Mouse (Mus musculus): ENCODE results near the gene Gm11555. TPM values are rescaled to one million over a fixed set of nuclear protein-coding genes. Genes with fewer than 3 reads are reported as not detected.
"Not testable (repeated sequence)": the region's sequence is repeated elsewhere in the genome, so short reads cannot be mapped to it uniquely, and the experiment has no call there.

Gene Gm11555
- not detected in 2 replicates for polyA plus RNA-seq (2011; ENCODE audit: insufficient read depth, insufficient read length, low replicate concordance, missing spikeins)

- no peak within 1 kb of the TSS for H3K27ac ChIP-seq (ENCODE audit: control insufficient read depth, insufficient read depth, low read depth, low read length, poor library complexity)
- no peak for TF ChIP-seq CTCF (IDR thresholded peaks at IDR 0.05; ENCODE audit: control insufficient read depth, insufficient read depth, low read length)
- TF ChIP-seq POLR2A (IDR thresholded peaks at IDR 0.05; ENCODE audit: borderline replicate concordance, control insufficient read depth, low read depth, low read length), result no peak
- H3K4me3 ChIP-seq (replicated peaks; ENCODE audit: control insufficient read depth, low read depth, low read length), result no peak within 1 kb of the TSS
- 71% methylated on average over 2 of the region's 2 CpGs for WGBS
- H3K4me1 ChIP-seq (ENCODE audit: control insufficient read depth, insufficient read depth, low read length), result no peaks in the 10 kb centered on the region; the same call in 1 of the 2 replicates
These were observed at the start of gene Gm11555 for GRCm38 (mm10) chr11:99650136-99650535. TSS of gene Gm11555 (minus strand) at chr11:99650236.

- no peak for TF ChIP-seq CTCF (IDR thresholded peaks at IDR 0.05; ENCODE audit: control insufficient read depth, insufficient read depth, low read length)
- TF ChIP-seq POLR2A (IDR thresholded peaks at IDR 0.05; ENCODE audit: borderline replicate concordance, control insufficient read depth, low read depth, low read length), result no peak
- 86% methylated on average over 1 of the region's 1 CpGs for WGBS
- no peak within 1 kb of the TSS for H3K27ac ChIP-seq (ENCODE audit: control insufficient read depth, insufficient read depth, low read depth, low read length, poor library complexity)
- H3K4me3 ChIP-seq (replicated peaks; ENCODE audit: control insufficient read depth, low read depth, low read length), result no peak within 1 kb of the TSS
- no peaks in the 10 kb centered on the region for H3K4me1 ChIP-seq (ENCODE audit: control insufficient read depth, insufficient read depth, low read length)
These were observed 40.4 kb upstream of the Gm11555 start, which contains the start of gene Gm14190 for GRCm38 (mm10) chr11:99690463-99690862. TSS of gene Gm14190 (minus strand) at chr11:99690740.

GRCm38 (mm10) chr11:99685235-99685634 is 35.2 kb upstream of the Gm11555 start:
- H3K4me1 ChIP-seq (ENCODE audit: control insufficient read depth, insufficient read depth, low read length); H3K27ac ChIP-seq (ENCODE audit: control insufficient read depth, insufficient read depth, low read depth, low read length, poor library complexity); H3K4me3 ChIP-seq (replicated peaks; ENCODE audit: control insufficient read depth, low read depth, low read length): not testable (repeated sequence)
- 60% methylated on average over 1 of the region's 1 CpGs for WGBS

GRCm38 (mm10) chr11:99683481-99683880 is 33.4 kb upstream of the Gm11555 start:
- Histone ChIP-seq H3K4me1 (ENCODE audit: control insufficient read depth, insufficient read depth, low read length) (no peaks in the 10 kb centered on the region; the same call in 1 of the 2 replicates), H3K4me3 (replicated peaks; ENCODE audit: control insufficient read depth, low read depth, low read length) (no peak overlapping the region), H3K27ac (ENCODE audit: control insufficient read depth, insufficient read depth, low read depth, low read length, poor library complexity) (no peak overlapping the region)
- 72% methylated on average over 2 of the region's 2 CpGs for WGBS
- no peak for TF ChIP-seq CTCF (IDR thresholded peaks at IDR 0.05; ENCODE audit: control insufficient read depth, insufficient read depth, low read length)
- TF ChIP-seq POLR2A (IDR thresholded peaks at IDR 0.05; ENCODE audit: borderline replicate concordance, control insufficient read depth, low read depth, low read length), result no peak

GRCm38 (mm10) chr11:99665860-99666259 is 15.8 kb upstream of the Gm11555 start, which contains the start of gene Krtap4-6:
TSS of gene Krtap4-6 (minus strand) at chr11:99665960.
- no peak for TF ChIP-seq POLR2A (IDR thresholded peaks at IDR 0.05; ENCODE audit: borderline replicate concordance, control insufficient read depth, low read depth, low read length)
- TF ChIP-seq CTCF (IDR thresholded peaks at IDR 0.05; ENCODE audit: control insufficient read depth, insufficient read depth, low read length), result no peak
- H3K27ac ChIP-seq (ENCODE audit: control insufficient read depth, insufficient read depth, low read depth, low read length, poor library complexity), result no peak within 1 kb of the TSS
- H3K4me1 ChIP-seq (ENCODE audit: control insufficient read depth, insufficient read depth, low read length), result no peaks in the 10 kb centered on the region
- H3K4me3 ChIP-seq (replicated peaks; ENCODE audit: control insufficient read depth, low read depth, low read length), result no peak within 1 kb of the TSS

GRCm38 (mm10) chr11:99662802-99663201 is 12.8 kb upstream of the Gm11555 start:
- TF ChIP-seq POLR2A (IDR thresholded peaks at IDR 0.05; ENCODE audit: borderline replicate concordance, control insufficient read depth, low read depth, low read length) (no peak), CTCF (IDR thresholded peaks at IDR 0.05; ENCODE audit: control insufficient read depth, insufficient read depth, low read length) (no peak)
- no peak overlapping the region for H3K27ac ChIP-seq (ENCODE audit: control insufficient read depth, insufficient read depth, low read depth, low read length, poor library complexity)
- 79% methylated on average over 10 of the region's 10 CpGs for WGBS
- no peak overlapping the region for H3K4me3 ChIP-seq (replicated peaks; ENCODE audit: control insufficient read depth, low read depth, low read length)
- no peaks in the 10 kb centered on the region for H3K4me1 ChIP-seq (ENCODE audit: control insufficient read depth, insufficient read depth, low read length)

- Histone ChIP-seq H3K27ac (ENCODE audit: control insufficient read depth, insufficient read depth, low read depth, low read length, poor library complexity) (no peak overlapping the region), H3K4me1 (ENCODE audit: control insufficient read depth, insufficient read depth, low read length) (no peaks in the 10 kb centered on the region), H3K4me3 (replicated peaks; ENCODE audit: control insufficient read depth, low read depth, low read length) (no peak overlapping the region)
- TF ChIP-seq CTCF (IDR thresholded peaks at IDR 0.05; ENCODE audit: control insufficient read depth, insufficient read depth, low read length), result no peak
- TF ChIP-seq POLR2A (IDR thresholded peaks at IDR 0.05; ENCODE audit: borderline replicate concordance, control insufficient read depth, low read depth, low read length), result no peak
- WGBS, result 86% methylated on average over 4 of the region's 4 CpGs
These were observed 9.2 kb upstream of the Gm11555 start for GRCm38 (mm10) chr11:99659256-99659655.

GRCm38 (mm10) chr11:99658467-99659010 is 8.5 kb upstream of the Gm11555 start, which contains the start of gene Gm11563:
TSS of gene Gm11563 (minus strand) at chr11:99658960.
- H3K27ac ChIP-seq (ENCODE audit: control insufficient read depth, insufficient read depth, low read depth, low read length, poor library complexity); H3K4me3 ChIP-seq (replicated peaks; ENCODE audit: control insufficient read depth, low read depth, low read length); H3K4me1 ChIP-seq (ENCODE audit: control insufficient read depth, insufficient read depth, low read length): not testable (repeated sequence)
- 48% methylated on average over 10 of the region's 10 CpGs for WGBS

GRCm38 (mm10) chr11:99657051-99657450 is 7.0 kb upstream of the Gm11555 start:
- no peak for TF ChIP-seq POLR2A (IDR thresholded peaks at IDR 0.05; ENCODE audit: borderline replicate concordance, control insufficient read depth, low read depth, low read length)
- TF ChIP-seq CTCF (IDR thresholded peaks at IDR 0.05; ENCODE audit: control insufficient read depth, insufficient read depth, low read length), result no peak
- no peak overlapping the region for H3K27ac ChIP-seq (ENCODE audit: control insufficient read depth, insufficient read depth, low read depth, low read length, poor library complexity)
- 63% methylated on average over 5 of the region's 5 CpGs for WGBS

More at GRCm38 (mm10) chr11:99657051-99657450, 7.0 kb upstream of the Gm11555 start:
- no peaks in the 10 kb centered on the region for H3K4me1 ChIP-seq (ENCODE audit: control insufficient read depth, insufficient read depth, low read length)
- no peak overlapping the region for H3K4me3 ChIP-seq (replicated peaks; ENCODE audit: control insufficient read depth, low read depth, low read length)

Measured in bone marrow, adult 2 months (tissue).